Mouse (Mus musculus) left cerebral cortex, postnatal 14 days (tissue): Measurements from ENCODE around the gene Znhit1. TPM values are rescaled to one million over a fixed set of nuclear protein-coding genes. Genes with fewer than 3 reads are reported as not detected.
A peak's percentile ranks its signal among the peaks of the same experiment; 100 is the strongest.

Experiments
- DNase-seq, 2 experiments: peaks; one replicate each; pipeline ENCODE4 v3.0.0; 2021 to 2022; ENCODE audit warnings: low spot score in 2 of 2, mixed read lengths in 1 of 2
- intact Hi-C: fragments of 180-260 bp; cut with DNase I; formaldehyde crosslinking; loops from one replicate; pipeline ENCODE4 v1.15.1; 2025
- total RNA-seq, 2 experiments: library from RNA; stranded (reverse); gene quantifications; 2 replicates each; pipeline ENCODE4 v1.2.3; 2021

Gene Znhit1
- total RNA-seq, 2 experiments from 2014 or later = 79.0 to 82.7 TPM

DNA sequence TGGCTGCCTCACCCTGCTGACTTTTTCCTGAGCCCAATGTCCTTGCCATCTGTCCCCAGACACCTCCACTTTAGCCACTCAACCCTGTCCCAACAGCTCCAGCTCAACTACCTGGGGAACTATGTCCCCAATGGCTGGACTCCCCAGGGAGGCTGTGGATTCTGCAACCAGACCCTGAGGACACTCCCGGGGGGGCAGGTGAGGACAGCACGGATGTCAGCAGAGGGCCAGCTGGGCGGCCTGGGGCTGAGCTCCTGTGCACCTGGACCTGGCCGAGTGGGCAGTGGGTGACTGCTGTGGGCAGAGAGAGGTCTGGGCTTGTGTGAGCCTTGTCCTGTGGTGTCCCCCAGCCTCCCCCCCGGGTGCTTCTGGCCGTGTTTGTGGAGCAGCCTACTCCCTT is 2.0 kb upstream of the Znhit1 start:
- intact Hi-C loops = no loop called here
- no peak for DNase-seq

DNA sequence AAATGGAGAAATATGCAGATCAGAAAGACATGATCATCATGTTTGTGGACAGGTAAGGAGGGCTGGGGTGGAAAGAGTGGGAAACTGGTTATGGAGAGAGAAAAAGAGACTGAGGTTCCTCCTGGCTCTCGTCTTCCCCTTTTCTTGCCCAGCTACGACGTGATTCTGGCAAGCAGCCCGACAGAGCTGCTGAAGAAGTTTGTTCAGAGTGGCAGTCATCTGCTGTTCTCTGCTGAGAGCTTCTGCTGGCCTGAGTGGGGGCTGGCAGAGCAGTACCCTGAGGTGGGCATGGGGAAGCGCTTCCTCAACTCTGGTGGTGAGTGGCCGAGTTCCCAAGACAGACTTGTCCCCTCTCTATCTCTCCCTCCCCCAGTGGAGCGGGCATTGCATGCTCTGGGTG is 599 bp upstream of the Znhit1 start:
- intact Hi-C loops = no loop called here

DNA sequence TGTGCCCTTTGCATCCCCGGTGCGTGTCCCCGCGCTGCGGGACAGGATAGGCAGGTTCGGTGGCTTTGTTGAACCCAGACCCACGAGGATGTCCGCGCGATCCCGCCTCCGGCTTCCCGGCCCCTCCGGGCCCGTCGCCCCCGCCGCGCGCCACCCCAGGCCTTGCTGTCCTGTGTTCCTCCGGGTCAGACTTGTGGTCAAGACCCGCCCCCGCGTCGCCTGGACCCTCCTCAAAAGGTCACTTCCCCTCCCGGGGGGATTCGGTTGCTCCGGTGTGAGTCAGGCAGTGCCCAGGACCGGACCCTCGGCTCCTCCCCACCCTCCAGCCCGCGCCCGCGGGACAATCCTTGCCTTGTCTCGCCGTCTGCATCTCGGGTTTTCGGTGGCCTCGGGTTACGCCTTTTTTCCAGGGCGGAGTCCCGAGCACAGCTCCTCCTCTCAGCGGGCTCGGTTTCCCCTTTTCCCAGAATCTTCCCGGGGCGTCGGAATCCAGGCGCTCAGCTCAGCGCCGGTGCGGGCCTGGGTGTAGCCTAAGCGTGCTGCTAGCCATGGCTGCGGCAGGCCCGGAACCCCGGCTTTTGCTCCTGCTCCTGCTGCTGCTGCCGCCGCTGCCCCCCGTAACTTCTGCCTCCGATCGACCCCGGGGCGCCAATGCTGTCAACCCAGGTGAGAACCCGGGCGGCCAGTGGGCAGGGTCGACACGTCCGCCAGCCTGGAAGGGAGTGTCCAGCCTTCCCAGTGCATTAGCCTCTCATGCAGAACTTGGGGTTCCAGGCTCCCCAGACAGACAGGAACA is 485 bp downstream of the Znhit1 start:
- peak; percentile 62 to 73 for DNase-seq
- intact Hi-C loops = no loop called here

More for the DNA sequence above, 599 bp upstream of the Znhit1 start:
- DNase-seq = peak; percentile 68 to 69

DNA sequence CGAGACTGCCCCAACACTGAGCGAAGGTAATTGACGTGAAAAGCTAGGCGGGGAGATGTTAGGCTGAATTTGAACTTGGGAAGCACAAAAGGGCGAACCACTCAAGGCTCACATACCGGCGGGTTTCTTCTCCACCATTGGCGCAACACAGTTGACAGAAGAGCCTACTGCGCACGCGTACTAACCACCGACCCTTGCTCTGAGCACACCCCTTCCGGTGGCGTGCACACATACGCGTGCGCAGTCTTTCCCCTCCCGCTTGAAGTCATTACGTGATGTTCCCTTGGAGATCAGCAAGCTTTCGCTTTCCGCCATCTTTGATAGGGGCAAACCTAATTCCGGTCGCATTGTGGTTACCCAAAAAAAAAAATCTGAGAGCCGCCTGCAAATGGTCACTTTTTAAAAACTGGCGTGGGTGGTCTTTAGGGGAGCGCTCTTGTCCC is 1.1 kb downstream of the Znhit1 start, which contains the start of gene Plod3:
Gene Plod3, plus strand, starts transcription at position 325 of the 443 bp plus-strand sequence.
- intact Hi-C loops = no loop called here
- peak; percentile 97 to 99 for DNase-seq

GRCm38 (mm10) chr5:136984828-136985227 is 3.0 kb downstream of the Znhit1 start:
- DNase-seq = no peak
- intact Hi-C loops = no loop called here

- DNase-seq = peak in 1 of 2 experiments; percentile 39
- intact Hi-C loops = no loop called here
These were observed 5.4 kb downstream of the Znhit1 start for GRCm38 (mm10) chr5:136982338-136982930.

- DNase-seq = no peak
- intact Hi-C loops = no loop called here
These were observed 6.8 kb downstream of the Znhit1 start for GRCm38 (mm10) chr5:136980974-136981373.

DNA sequence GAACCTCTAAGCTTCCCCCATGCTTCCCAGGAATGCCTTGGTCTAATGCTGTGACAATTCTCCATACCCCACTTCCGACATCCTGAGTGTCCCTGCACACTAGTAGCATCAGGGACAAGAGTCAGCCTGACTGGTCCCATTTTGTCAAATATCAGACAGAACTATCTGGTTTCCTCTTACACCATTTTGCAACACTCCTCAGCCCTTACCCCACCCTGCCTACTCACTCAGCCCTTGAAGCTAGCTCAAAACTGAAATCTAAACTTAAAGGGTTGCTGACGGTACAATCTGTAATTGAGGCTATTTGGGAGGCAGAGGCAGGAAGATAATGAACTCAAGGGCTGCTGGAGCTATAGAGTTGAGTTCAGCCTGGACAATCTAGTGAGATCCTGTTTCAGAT is 8.1 kb downstream of the Znhit1 start:
- DNase-seq = no peak
- intact Hi-C loops = no loop called here

- DNase-seq = no peak
- intact Hi-C loops = no loop called here
These were observed 10.1 kb downstream of the Znhit1 start for GRCm38 (mm10) chr5:136977769-136978168.

- intact Hi-C loops = no loop called here
- DNase-seq = no peak
These were observed 14.2 kb downstream of the Znhit1 start for GRCm38 (mm10) chr5:136973670-136974069.

GRCm38 (mm10) chr5:136970703-136971102 is 17.1 kb downstream of the Znhit1 start:
- intact Hi-C loops = no loop called here
- peak in 1 of 2 experiments; percentile 43 for DNase-seq

GRCm38 (mm10) chr5:136967592-136967991 is 20.2 kb downstream of the Znhit1 start:
- intact Hi-C loops = no loop called here
- no peak for DNase-seq

DNA sequence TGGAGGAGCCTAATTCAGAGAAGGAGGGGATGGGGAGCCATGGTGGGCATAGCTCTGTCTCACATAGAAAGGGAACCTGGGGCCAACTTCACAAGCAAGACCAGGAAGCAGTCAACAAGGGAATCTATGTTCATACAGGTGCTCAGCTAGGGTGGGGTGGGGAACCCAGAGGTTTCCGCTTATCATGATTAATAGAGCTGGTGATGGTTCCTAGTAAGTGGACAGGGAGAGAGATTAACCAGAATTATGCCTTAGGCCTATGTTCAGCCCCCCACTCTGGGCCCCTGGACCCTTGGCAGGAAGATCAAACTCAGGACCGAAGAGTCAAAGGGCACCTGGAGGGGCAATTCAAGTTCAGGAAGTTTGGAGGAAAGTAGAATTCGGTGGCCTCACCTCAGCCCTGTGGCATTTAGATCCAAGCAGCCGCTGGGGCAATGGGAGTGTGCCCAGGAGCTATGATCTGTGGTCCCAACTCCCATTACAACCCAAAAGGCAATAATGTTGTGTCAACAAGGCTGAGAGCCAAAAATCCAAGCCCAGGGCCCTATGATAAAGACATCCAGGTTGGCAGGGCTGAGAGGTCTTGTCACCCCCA is 20.9 kb downstream of the Znhit1 start:
- DNase-seq = no peak
- intact Hi-C loops = no loop called here

- intact Hi-C loops = no loop called here
- no peak for DNase-seq
These were observed 21.5 kb downstream of the Znhit1 start, which contains the start of gene Cldn15 for GRCm38 (mm10) chr5:136966331-136966730. Cldn15 (plus strand) TSS chr5:136966616.

- no peak for DNase-seq
- intact Hi-C loops = no loop called here
These were observed 22.1 kb downstream of the Znhit1 start for GRCm38 (mm10) chr5:136965686-136966085.

DNA sequence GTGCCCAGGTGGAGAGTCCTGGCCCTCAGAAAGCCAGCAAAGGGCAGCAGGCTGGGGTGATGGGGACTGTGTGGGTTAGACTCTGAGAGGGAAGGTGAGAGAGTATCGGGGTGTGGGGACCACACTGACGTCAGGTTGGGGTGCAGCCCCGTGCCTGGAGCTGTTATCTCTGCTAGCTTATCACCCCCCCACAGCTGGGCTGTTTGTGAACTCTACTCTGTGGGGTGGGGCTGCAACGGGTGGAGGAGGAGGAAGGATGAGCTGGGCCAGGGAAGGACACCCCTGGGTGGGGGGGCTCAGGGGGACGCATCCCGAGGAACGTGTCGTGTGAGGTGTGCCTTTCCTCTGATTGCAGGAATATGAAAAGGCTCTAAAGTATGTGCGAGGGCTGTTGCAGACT is 22.6 kb downstream of the Znhit1 start:
- DNase-seq = no peak
- intact Hi-C loops = no loop called here

DNA sequence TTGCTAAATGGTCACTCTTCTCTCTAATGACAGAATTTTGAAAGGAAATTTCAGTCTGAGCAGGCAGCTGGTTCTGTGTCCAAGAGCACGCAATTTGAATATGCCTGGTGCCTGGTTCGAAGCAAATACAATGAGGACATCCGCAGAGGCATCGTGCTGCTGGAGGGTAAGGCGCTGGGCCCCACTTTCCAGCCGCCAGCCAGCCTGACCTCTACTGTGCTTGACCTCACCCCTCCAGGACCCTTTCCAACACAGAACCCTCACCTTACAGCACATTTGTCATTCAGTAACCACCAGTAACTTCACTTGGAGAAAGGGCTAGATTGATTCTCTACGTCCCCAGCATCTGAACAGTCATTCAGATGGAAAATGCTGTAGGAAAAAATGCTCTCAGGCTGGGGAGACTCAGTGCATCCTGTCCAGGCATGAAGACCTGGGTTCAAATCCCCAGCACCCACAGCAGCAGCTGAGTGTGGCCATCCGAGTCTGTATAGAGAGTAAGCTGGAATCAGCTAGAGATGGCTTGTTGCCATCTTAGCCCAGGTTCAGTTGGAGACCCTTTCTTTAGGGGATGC is 24.8 kb downstream of the Znhit1 start:
- DNase-seq = no peak
- intact Hi-C loops = no loop called here

- intact Hi-C loops = no loop called here
- DNase-seq = peak; percentile 76 to 83
These were observed 25.3 kb downstream of the Znhit1 start for GRCm38 (mm10) chr5:136962501-136962900.

DNA sequence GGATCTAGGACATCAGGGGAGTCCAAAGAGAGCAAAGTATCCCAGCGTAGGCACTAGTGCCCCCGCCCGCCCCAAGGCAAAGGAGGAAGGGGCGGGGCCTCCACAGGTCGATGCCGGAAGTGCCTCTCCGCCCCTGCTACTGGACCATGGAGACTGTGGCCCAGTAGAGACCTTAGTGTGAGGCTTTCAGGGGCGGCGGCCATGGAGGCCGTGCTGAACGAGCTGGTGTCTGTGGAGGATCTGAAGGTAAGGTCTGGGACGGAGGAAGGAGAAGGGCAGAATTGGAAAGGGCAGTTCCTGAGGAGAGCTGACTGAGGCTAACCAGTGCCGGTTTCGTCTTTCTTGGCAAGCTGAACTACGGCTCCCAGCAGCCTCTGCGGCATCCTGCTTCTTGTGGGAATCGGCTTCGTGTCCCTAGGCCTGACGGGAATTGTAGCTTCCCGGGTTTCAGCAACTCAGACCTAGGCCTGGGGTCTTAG is 25.8 kb downstream of the Znhit1 start:
- DNase-seq = peak; percentile 86 to 91
- intact Hi-C loops = no loop called here
